In the genomic region with DNA sequence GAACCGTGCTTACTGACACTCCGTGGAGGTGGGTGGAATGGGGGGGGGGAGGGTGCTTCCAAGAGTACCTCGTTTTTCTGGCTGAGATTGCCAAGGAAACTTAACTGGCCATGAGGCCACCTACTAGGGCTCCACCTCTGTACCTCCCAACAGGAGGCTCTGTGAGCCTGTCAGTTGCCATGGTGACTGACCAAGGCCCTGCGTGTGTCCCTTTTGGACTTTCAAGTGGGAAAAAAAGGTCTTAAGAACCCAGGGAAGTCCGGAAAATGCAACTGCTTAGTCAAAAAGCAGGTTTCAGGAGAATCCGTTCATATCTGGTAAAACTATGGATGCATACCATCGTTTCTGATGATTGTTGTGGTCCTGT, we compare ENCODE assay signal across 23 mouse cellular contexts. TPM values are rescaled to one million over a fixed set of nuclear protein-coding genes. Genes with fewer than 3 reads are reported as not detected.
DNase-seq lines count a peak whose midpoint lies in the region; ATAC-seq and TF ChIP-seq lines count a peak whose summit lies in the region.
"Had no signal": no experiment of that assay in that cellular context is flagged by ENCODE, and none has a peak within 500 bp of the region (broad histone marks: within the 10 kb centered on the region; RNA-seq: fewer than 3 reads in every experiment).

No protein-coding gene starts in this region.

- no peak for TF ChIP-seq POLR2A in lung, adult 2 months (IDR thresholded peaks at IDR 0.05; ENCODE audit: borderline replicate concordance, extremely low read depth, low read depth, low read length)

- ATAC-seq in lung, embryonic 14.5 days (ENCODE audit: insufficient read depth): no peak
- ATAC-seq in forebrain, embryonic 14.5 days: no peak
- no peak for ATAC-seq in midbrain, embryonic 14.5 days (ENCODE audit: low FRiP score, low TSS enrichment)
- ATAC-seq: inflammation-experienced regulatory T-cells, adult 6 months; liver, embryonic 12.5 days had no signal

- peak; percentile 24 for DNase-seq in lung, embryonic 14.5 days
- no peak for DNase-seq in lung, adult 2 months
- DNase-seq in R1 (ENCODE audit: low read depth, low spot score) (peak; percentile 86), adipocyte (ENCODE audit: low spot score) (no peak)
- peak; percentile 35 for DNase-seq in forebrain, embryonic 14.5 days (ENCODE audit: low spot score)
- DNase-seq in midbrain, embryonic 14.5 days: peak; percentile 40
- DNase-seq in left cerebral cortex, adult 9 months (ENCODE audit: low spot score in 2 of 2): no peak
- DNase-seq: gastrocnemius, postnatal 10 days; heart, adult 11 months; heart, postnatal 14 days; kidney, adult 8-10 months; lung, postnatal 14 days; right cerebral cortex, postnatal 14 days; spleen, adult 18-20 months; thymus, postnatal 36 days had no signal

- H3K36me3 ChIP-seq in lung, embryonic 14.5 days (ENCODE audit: insufficient read depth): no peaks in the 10 kb centered on the region
- no peaks in the 10 kb centered on the region for H3K36me3 ChIP-seq in forebrain, embryonic 14.5 days (ENCODE audit: control insufficient read depth, insufficient read depth, low read length)
- no peaks in the 10 kb centered on the region for H3K36me3 ChIP-seq in midbrain, embryonic 14.5 days (ENCODE audit: control insufficient read depth, insufficient read depth, low read length)
- H3K36me3 ChIP-seq: G1E; heart, embryonic 12.5 days; limb, embryonic 12.5 days; liver, embryonic 12.5 days; neural tube, embryonic 15.5 days had no signal

- 25% methylated on average over 7 of the region's 7 CpGs for WGBS in lung, embryonic 14.5 days
- WGBS in lung, adult 2 months: 33% methylated on average over 7 of the region's 7 CpGs
- 8% methylated on average over 7 of the region's 7 CpGs for WGBS in forebrain, embryonic 14.5 days
- 8% methylated on average over 7 of the region's 7 CpGs for WGBS in midbrain, embryonic 14.5 days

- H3K27ac ChIP-seq in lung, embryonic 14.5 days (ENCODE audit: low read depth): no peak overlapping the region
- H3K27ac ChIP-seq in forebrain, embryonic 14.5 days (ENCODE audit: low read depth, low read length): no peak overlapping the region
- H3K27ac ChIP-seq in midbrain, embryonic 14.5 days (replicated peaks; ENCODE audit: low read depth, low read length): no peak overlapping the region
- H3K27ac ChIP-seq: limb, embryonic 12.5 days; liver, embryonic 12.5 days; neural tube, embryonic 15.5 days had no signal

- no peaks in the 10 kb centered on the region for H3K4me1 ChIP-seq in lung, embryonic 14.5 days (ENCODE audit: insufficient read depth)
- H3K4me1 ChIP-seq in lung, adult 2 months (ENCODE audit: control insufficient read depth, insufficient read depth, low read length): no peaks in the 10 kb centered on the region
- H3K4me1 ChIP-seq in forebrain, embryonic 14.5 days (ENCODE audit: control insufficient read depth, insufficient read depth, low read length): peaks cover 2% of the 10 kb centered on the region; the same call in 1 of the 2 replicates
- 0 out of 2 replicates have a peak, but pooled peaks cover 4% of the 10 kb centered on the region for H3K4me1 ChIP-seq in midbrain, embryonic 14.5 days (ENCODE audit: control insufficient read depth, insufficient read depth, low read length)

- no peaks in the 10 kb centered on the region for H3K9me3 ChIP-seq in lung, embryonic 14.5 days (ENCODE audit: low read depth, low read length)
- no peaks in the 10 kb centered on the region for H3K9me3 ChIP-seq in forebrain, embryonic 14.5 days (replicated peaks; ENCODE audit: control insufficient read depth, low read length)
- no peaks in the 10 kb centered on the region for H3K9me3 ChIP-seq in midbrain, embryonic 14.5 days (ENCODE audit: control insufficient read depth, low read length)
- H3K9me3 ChIP-seq: heart, embryonic 12.5 days; limb, embryonic 12.5 days; liver, embryonic 12.5 days; megakaryocyte, embryonic 14.5 days; neural tube, embryonic 15.5 days had no signal

- H3K9ac ChIP-seq in lung, embryonic 14.5 days: no peak overlapping the region
- H3K9ac ChIP-seq in forebrain, embryonic 14.5 days (ENCODE audit: low read length): no peak overlapping the region
- H3K9ac ChIP-seq in midbrain, embryonic 14.5 days (replicated peaks; ENCODE audit: low read length): no peak overlapping the region
- H3K9ac ChIP-seq: heart, embryonic 12.5 days; limb, embryonic 12.5 days; liver, embryonic 12.5 days; neural tube, embryonic 15.5 days had no signal

- H3K27me3 ChIP-seq in lung, embryonic 14.5 days (ENCODE audit: insufficient read depth, low read length): no peaks in the 10 kb centered on the region
- no peaks in the 10 kb centered on the region for H3K27me3 ChIP-seq in forebrain, embryonic 14.5 days (replicated peaks; ENCODE audit: control insufficient read depth, insufficient read depth, low read length)
- H3K27me3 ChIP-seq in midbrain, embryonic 14.5 days (ENCODE audit: control insufficient read depth, insufficient read depth, low read length): no peaks in the 10 kb centered on the region; the same call in 1 of the 2 replicates
- H3K27me3 ChIP-seq: limb, embryonic 12.5 days; neural tube, embryonic 15.5 days had no signal

- no peak overlapping the region for H3K4me2 ChIP-seq in lung, embryonic 14.5 days
- H3K4me2 ChIP-seq in forebrain, embryonic 14.5 days (ENCODE audit: low read length): no peak overlapping the region
- H3K4me2 ChIP-seq in midbrain, embryonic 14.5 days (ENCODE audit: low read length): peak overlapping the region; percentile 17; the same call in 1 of the 2 replicates
- H3K4me2 ChIP-seq: heart, embryonic 12.5 days; limb, embryonic 12.5 days; liver, embryonic 12.5 days; neural tube, embryonic 15.5 days had no signal

- no peak overlapping the region for H3K4me3 ChIP-seq in lung, embryonic 14.5 days (ENCODE audit: low read depth, low read length)
- no peak overlapping the region for H3K4me3 ChIP-seq in lung, adult 2 months (replicated peaks; ENCODE audit: extremely low read depth, low read depth, low read length)
- no peak overlapping the region for H3K4me3 ChIP-seq in forebrain, embryonic 14.5 days (ENCODE audit: low read depth, low read length)
- H3K4me3 ChIP-seq in midbrain, embryonic 14.5 days (replicated peaks; ENCODE audit: low read depth, low read length): no peak overlapping the region
- H3K4me3 ChIP-seq: heart, embryonic 12.5 days; limb, embryonic 12.5 days; liver, embryonic 12.5 days; megakaryocyte, embryonic 14.5 days; myocyte; neural tube, embryonic 15.5 days had no signal

- TF ChIP-seq CTCF in lung, embryonic 14.5 days (IDR thresholded peaks at IDR 0.05; ENCODE audit: low read depth): no peak
- TF ChIP-seq CTCF in lung, adult 2 months (IDR thresholded peaks at IDR 0.05; ENCODE audit: insufficient read depth, low read length): no peak

RNA-seq across cellular contexts. Expression of a gene that starts 3.9 kb away (rescaled TPM):
- 5.9 and 6.9 TPM in 2 replicates for polyA plus RNA-seq in lung, embryonic 14.5 days (2014; fragmentation: Nextera tagmentation; extraction: Ambion mirVana)
- polyA plus RNA-seq in lung, adult 2 months (2012; rRNA removed): 51.1 and 54.3 TPM in 2 replicates
- polyA plus RNA-seq in forebrain, embryonic 14.5 days (2014; fragmentation: Nextera tagmentation; extraction: Ambion mirVana): 6.9 and 7.9 TPM in 2 replicates
- 12.0 and 12.8 TPM in 2 replicates for polyA plus RNA-seq in midbrain, embryonic 14.5 days (2014; fragmentation: Nextera tagmentation; extraction: Ambion mirVana)
- polyA plus RNA-seq: G1E had no signal

RNA-seq across cellular contexts. Expression of a gene that starts 5.5 kb away (rescaled TPM):
- polyA plus RNA-seq in lung, embryonic 14.5 days (2014; fragmentation: Nextera tagmentation; extraction: Ambion mirVana): 0.78 and 0.86 TPM in 2 replicates
- polyA plus RNA-seq in lung, adult 2 months (2012; rRNA removed): 6.9 and 11.7 TPM in 2 replicates
- polyA plus RNA-seq in forebrain, embryonic 14.5 days (2014; fragmentation: Nextera tagmentation; extraction: Ambion mirVana): 2.9 and 3.6 TPM in 2 replicates
- 1.5 and 2.0 TPM in 2 replicates for polyA plus RNA-seq in midbrain, embryonic 14.5 days (2014; fragmentation: Nextera tagmentation; extraction: Ambion mirVana)
- polyA plus RNA-seq: G1E had no signal

Comparison
In these comparisons a context has a peak if more than half of its experiments do, and no peak if none do; other contexts are left out.
1. DNase-seq: peak in lung, embryonic 14.5 days (single experiment), R1 (single experiment), forebrain, embryonic 14.5 days (single experiment) and midbrain, embryonic 14.5 days (single experiment); none in lung, adult 2 months (single experiment), adipocyte (single experiment) and left cerebral cortex, adult 9 months (0 of 2).